In the genomic region with DNA sequence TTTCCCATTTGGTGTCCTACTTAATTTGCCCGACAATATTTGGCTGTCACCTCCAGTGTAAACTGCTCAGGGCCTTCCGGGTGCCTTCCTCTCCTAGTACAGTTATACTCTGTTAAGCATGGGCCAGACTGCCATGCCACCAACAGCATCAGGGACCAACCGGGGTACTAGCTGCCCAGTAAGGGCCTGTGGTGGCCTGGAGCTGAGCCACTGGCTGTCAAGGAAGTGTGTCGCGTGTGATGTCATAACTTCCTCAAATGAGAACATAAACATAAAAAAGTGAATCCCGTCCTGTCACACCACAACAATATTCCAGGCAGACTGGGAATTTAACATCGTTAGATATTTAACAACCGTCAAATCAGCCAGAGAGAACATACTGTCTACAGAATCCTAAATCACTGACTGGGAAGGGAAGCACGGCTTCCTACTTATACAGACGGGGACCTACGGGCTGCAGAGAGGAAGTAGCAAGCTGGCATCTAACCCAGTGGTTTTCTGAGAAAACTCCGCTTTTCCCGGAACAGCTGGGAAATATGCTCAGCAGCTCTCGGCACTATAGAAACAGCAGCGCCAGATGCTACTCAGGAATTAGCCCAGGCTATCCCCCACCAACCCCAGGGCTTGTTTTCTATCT, we compare ENCODE assay signal across 19 mouse cellular contexts. TPM values are rescaled to one million over a fixed set of nuclear protein-coding genes. Genes with fewer than 3 reads are reported as not detected.
A peak's percentile ranks its signal among the peaks of the same experiment; 100 is the strongest.
DNase-seq lines count a peak whose midpoint lies in the region; ATAC-seq and TF ChIP-seq lines count a peak whose summit lies in the region.
"Had no signal": no experiment of that assay in that cellular context is flagged by ENCODE, and none has a peak within 500 bp of the region (broad histone marks: within the 10 kb centered on the region; RNA-seq: fewer than 3 reads in every experiment).

No protein-coding gene starts in this region.

- TF ChIP-seq CTCF in gastrocnemius, adult 2 months (IDR thresholded peaks at IDR 0.05), result no peak
- TF ChIP-seq CTCF in forebrain, postnatal 0 days (IDR thresholded peaks at IDR 0.05; ENCODE audit: low read depth), result no peak

- WGBS in kidney, embryonic 16.5 days, result 73% methylated on average over 15 of the region's 15 CpGs
- 75% methylated on average over 15 of the region's 15 CpGs for WGBS in forebrain, postnatal 0 days

- no peaks in the 10 kb centered on the region for H3K27me3 ChIP-seq in kidney, embryonic 16.5 days (ENCODE audit: insufficient read depth, low read length)
- H3K27me3 ChIP-seq in forebrain, postnatal 0 days (ENCODE audit: insufficient read depth, low read length), result no peaks in the 10 kb centered on the region
- H3K27me3 ChIP-seq: intestine, embryonic 15.5 days; limb, embryonic 13.5 days; lung, embryonic 15.5 days; midbrain, embryonic 12.5 days; neural tube, embryonic 15.5 days had no signal

- no peaks in the 10 kb centered on the region for H3K36me3 ChIP-seq in kidney, embryonic 16.5 days (ENCODE audit: insufficient read depth, low read length)
- no peaks in the 10 kb centered on the region for H3K36me3 ChIP-seq in forebrain, postnatal 0 days (ENCODE audit: insufficient read depth)
- H3K36me3 ChIP-seq: intestine, embryonic 15.5 days; limb, embryonic 13.5 days; lung, embryonic 15.5 days; midbrain, embryonic 12.5 days; neural tube, embryonic 15.5 days had no signal

- H3K4me2 ChIP-seq in kidney, embryonic 16.5 days (replicated peaks; ENCODE audit: low read depth, low read length), result no peak overlapping the region
- H3K4me2 ChIP-seq in forebrain, postnatal 0 days (ENCODE audit: low read depth), result no peak overlapping the region
- H3K4me2 ChIP-seq: hindbrain, embryonic 14.5 days; intestine, embryonic 15.5 days; limb, embryonic 13.5 days; lung, embryonic 15.5 days; midbrain, embryonic 12.5 days; neural tube, embryonic 15.5 days had no signal

- H3K4me3 ChIP-seq in gastrocnemius, adult 2 months, result peak overlapping the region; percentile 31
- no peak overlapping the region for H3K4me3 ChIP-seq in kidney, embryonic 16.5 days (ENCODE audit: low read length)
- H3K4me3 ChIP-seq in brown adipose tissue, adult 24 weeks (ENCODE audit: insufficient read depth, low read depth, low read length), result peak overlapping the region; percentile 29
- H3K4me3 ChIP-seq in forebrain, postnatal 0 days (ENCODE audit: low read depth, low read length), result no peak overlapping the region
- H3K4me3 ChIP-seq: intestine, embryonic 15.5 days; limb, embryonic 13.5 days; lung, embryonic 15.5 days; midbrain, embryonic 12.5 days; myocyte; neural tube, embryonic 15.5 days had no signal

- H3K4me1 ChIP-seq in kidney, embryonic 16.5 days (ENCODE audit: insufficient read depth, low read length), result peaks cover 11% of the 10 kb centered on the region; the same call in 1 of the 2 replicates
- H3K4me1 ChIP-seq in brown adipose tissue, adult 24 weeks (ENCODE audit: control insufficient read depth, insufficient read depth, insufficient read length, low read length), result peaks cover 2% of the 10 kb centered on the region; the same call in 1 of the 2 replicates
- no peaks in the 10 kb centered on the region for H3K4me1 ChIP-seq in forebrain, postnatal 0 days (ENCODE audit: insufficient read depth)

- no peak overlapping the region; the same call in 1 of the 2 replicates for H3K27ac ChIP-seq in gastrocnemius, adult 2 months
- H3K27ac ChIP-seq in kidney, embryonic 16.5 days (ENCODE audit: low read length), result no peak overlapping the region
- H3K27ac ChIP-seq in brown adipose tissue, adult 24 weeks (replicated peaks; ENCODE audit: low read depth, low read length), result peak overlapping the region; percentile 63
- no peak overlapping the region for H3K27ac ChIP-seq in forebrain, postnatal 0 days (ENCODE audit: low read depth, low read length)
- H3K27ac ChIP-seq: hindbrain, embryonic 14.5 days; intestine, embryonic 15.5 days; kidney, postnatal 0 days; limb, embryonic 13.5 days; lung, embryonic 15.5 days; midbrain, embryonic 12.5 days had no signal

- H3K9ac ChIP-seq in kidney, embryonic 16.5 days (replicated peaks; ENCODE audit: low read length), result no peak overlapping the region
- no peak overlapping the region for H3K9ac ChIP-seq in forebrain, postnatal 0 days
- H3K9ac ChIP-seq: hindbrain, embryonic 14.5 days; intestine, embryonic 15.5 days; limb, embryonic 13.5 days; lung, embryonic 15.5 days; midbrain, embryonic 12.5 days; neural tube, embryonic 15.5 days had no signal

- ATAC-seq in kidney, embryonic 16.5 days (ENCODE audit: low FRiP score, low TSS enrichment), result 0 out of 2 replicates have a peak, but pooled peaks have one; percentile 49
- ATAC-seq in forebrain, postnatal 0 days, result no peak
- ATAC-seq: intestine, embryonic 15.5 days had no signal

- H3K9me3 ChIP-seq in kidney, embryonic 16.5 days (ENCODE audit: low read length), result no peaks in the 10 kb centered on the region
- H3K9me3 ChIP-seq in forebrain, postnatal 0 days (ENCODE audit: low read length), result no peaks in the 10 kb centered on the region
- H3K9me3 ChIP-seq: intestine, embryonic 15.5 days; limb, embryonic 13.5 days; lung, embryonic 15.5 days; midbrain, embryonic 12.5 days; neural tube, embryonic 15.5 days had no signal

- intact Hi-C loops in gastrocnemius, adult 2 months (cut with DNase I), result no loop called here
- intact Hi-C loops in gastrocnemius, postnatal 14 days (cut with DNase I; ENCODE audit: low total_unique reads), result no loop called here

- DNase-seq in gastrocnemius, adult 2 months, result no peak
- no peak for DNase-seq in gastrocnemius, postnatal 14 days
- DNase-seq in kidney, postnatal 4 days, result no peak
- DNase-seq in lung, postnatal 36 days, result peak; percentile 67
- DNase-seq in forebrain, postnatal 0 days, result no peak
- DNase-seq in B cell, adult 2 months, result no peak
- DNase-seq: cerebellum, adult 18-20 months; thymus, postnatal 4 days had no signal

RNA-seq across cellular contexts. Expression of a gene that starts 17.9 kb away (rescaled TPM):
- total RNA-seq in gastrocnemius, adult 2 months (2021), result 1 to 10 TPM; 7.2 to 9.6 TPM
- total RNA-seq in gastrocnemius, postnatal 14 days (2021), result 1 to 10 TPM; 6.2 to 7.1 TPM
- polyA plus RNA-seq in kidney, embryonic 16.5 days (2015; fragmentation: Nextera tagmentation; extraction: Ambion mirVana), result 5.6 and 5.9 TPM in 2 replicates
- 0.55 and 0.75 TPM in 2 replicates for polyA plus RNA-seq in brown adipose tissue, adult 24 weeks (2012; ENCODE audit: insufficient read depth, insufficient read length, missing spikeins)
- 45.3 and 47.0 TPM in 2 replicates for total RNA-seq in forebrain, postnatal 0 days (2014; rRNA removed)
- 15.2 and 15.8 TPM in 2 replicates for polyA plus RNA-seq in forebrain, postnatal 0 days (2015; fragmentation: Nextera tagmentation; extraction: Ambion mirVana)
- total RNA-seq: MEL had no signal

Comparison
In these comparisons a context has a peak if more than half of its experiments do, and no peak if none do; other contexts are left out.
1. H3K4me3 ChIP-seq: peak in gastrocnemius, adult 2 months (single experiment) and brown adipose tissue, adult 24 weeks (single experiment); none in kidney, embryonic 16.5 days (single experiment) and forebrain, postnatal 0 days (single experiment).